Mouse (Mus musculus) layer of hippocampus, adult 2 months (tissue): ENCODE results near the gene Sp2. TPM values are rescaled to one million over a fixed set of nuclear protein-coding genes. Genes with fewer than 3 reads are reported as not detected.

Experiments
- DNase-seq, 2 experiments: peaks; one replicate each; pipeline ENCODE4 v3.0.0; 2022; ENCODE audit warnings: low spot score in 2 of 2
- H3K27ac ChIP-seq: fragments of 200-600 bp; 2 replicates; pipeline ENCODE4 v1.8.1; 2022
- H3K4me3 ChIP-seq: fragments of 200-600 bp; 2 replicates; pipeline ENCODE4 v1.8.1; 2022; ENCODE audit warnings: mild to moderate bottlenecking
- CTCF ChIP-seq: fragments of 200-600 bp; conservative IDR thresholded peaks from 2 replicates; pipeline ENCODE4 v1.8.1; 2022; ENCODE audit warnings: antibody characterized with exemption, mild to moderate bottlenecking, moderate library complexity
- total RNA-seq, 2 experiments: library from RNA; stranded (reverse); gene quantifications; 2 replicates each; pipeline ENCODE4 v1.2.3; 2021

Sp2 gene
- total RNA-seq, 2 experiments from 2014 or later, result 15.9 to 17.2 TPM

GRCm38 (mm10) chr11:96987873-96988655 lies 5.3 kb upstream of the Sp2 start:
- Histone ChIP-seq H3K4me3 (peak overlapping the region; percentile 30; the same call in 1 of the 2 replicates), H3K27ac (no peak overlapping the region)
- no peak for TF ChIP-seq CTCF
- peak in 1 of 2 experiments; percentile 13 for DNase-seq

- no peak overlapping the region for H3K27ac ChIP-seq
- DNase-seq, result no peak
- H3K4me3 ChIP-seq, result no peak overlapping the region
- no peak for TF ChIP-seq CTCF
These were observed 3.7 kb upstream of the Sp2 start for GRCm38 (mm10) chr11:96986463-96986862.

GRCm38 (mm10) chr11:96984903-96985302 lies 2.1 kb upstream of the Sp2 start:
- no peak for DNase-seq
- Histone ChIP-seq H3K27ac (no peak overlapping the region), H3K4me3 (no peak overlapping the region)
- no peak for TF ChIP-seq CTCF

DNA sequence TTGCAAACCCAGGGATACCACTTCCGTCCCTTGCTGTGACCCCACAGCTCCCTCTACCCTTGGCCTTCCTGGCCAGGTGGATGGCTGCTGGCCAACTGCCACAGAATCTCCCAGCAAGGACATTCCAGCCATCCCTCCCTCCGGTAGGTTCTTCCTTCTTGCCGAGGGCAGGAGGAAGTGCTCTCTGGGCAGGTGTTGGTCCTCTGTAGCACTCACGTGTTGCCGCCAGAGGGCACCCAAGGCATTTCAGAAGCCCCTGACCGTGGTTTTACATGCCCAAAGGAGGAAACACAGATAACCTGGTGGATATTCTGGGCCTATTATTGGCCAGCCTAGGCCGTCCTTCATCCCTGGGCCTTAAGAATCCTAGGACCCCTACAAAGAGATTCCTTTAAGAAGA lies 404 bp downstream of the Sp2 start:
- H3K4me3 ChIP-seq, result no peak overlapping the region
- peak; percentile 97 for TF ChIP-seq CTCF

DNA sequence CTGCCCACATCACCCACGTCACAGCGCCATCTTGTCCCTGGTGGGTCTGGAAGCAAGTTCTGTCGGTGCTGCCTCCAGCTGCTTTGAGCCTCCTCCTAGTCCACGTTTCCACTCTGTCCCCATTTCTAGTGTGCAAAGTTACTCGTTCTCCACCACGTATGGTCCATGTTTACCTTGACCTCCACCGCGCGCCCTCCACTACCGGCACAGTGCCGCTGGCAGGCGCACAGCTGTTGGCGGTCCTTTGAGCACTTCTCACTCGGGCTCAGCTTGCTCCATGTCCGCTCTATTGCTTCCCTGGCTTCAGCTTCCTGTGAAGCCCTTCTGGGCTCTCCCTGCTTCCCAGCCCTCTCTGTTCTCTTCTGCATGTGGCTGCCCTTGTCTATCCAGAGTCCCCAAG lies 1.3 kb downstream of the Sp2 start:
- DNase-seq, result no peak
- Histone ChIP-seq H3K27ac (no peak overlapping the region), H3K4me3 (no peak overlapping the region)
- TF ChIP-seq CTCF, result no peak

More for the DNA sequence above, 404 bp downstream of the Sp2 start:
- H3K27ac ChIP-seq, result no peak overlapping the region
- peak; percentile 73 to 75 for DNase-seq

- TF ChIP-seq CTCF, result no peak
- Histone ChIP-seq H3K27ac (no peak overlapping the region), H3K4me3 (no peak overlapping the region)
- no peak for DNase-seq
These were observed 2.7 kb downstream of the Sp2 start for GRCm38 (mm10) chr11:96980021-96980420.

- no peak for DNase-seq
- TF ChIP-seq CTCF, result no peak
- H3K27ac ChIP-seq, result no peak overlapping the region
- no peak overlapping the region for H3K4me3 ChIP-seq
These were observed 3.4 kb downstream of the Sp2 start for GRCm38 (mm10) chr11:96979329-96979728.

DNA sequence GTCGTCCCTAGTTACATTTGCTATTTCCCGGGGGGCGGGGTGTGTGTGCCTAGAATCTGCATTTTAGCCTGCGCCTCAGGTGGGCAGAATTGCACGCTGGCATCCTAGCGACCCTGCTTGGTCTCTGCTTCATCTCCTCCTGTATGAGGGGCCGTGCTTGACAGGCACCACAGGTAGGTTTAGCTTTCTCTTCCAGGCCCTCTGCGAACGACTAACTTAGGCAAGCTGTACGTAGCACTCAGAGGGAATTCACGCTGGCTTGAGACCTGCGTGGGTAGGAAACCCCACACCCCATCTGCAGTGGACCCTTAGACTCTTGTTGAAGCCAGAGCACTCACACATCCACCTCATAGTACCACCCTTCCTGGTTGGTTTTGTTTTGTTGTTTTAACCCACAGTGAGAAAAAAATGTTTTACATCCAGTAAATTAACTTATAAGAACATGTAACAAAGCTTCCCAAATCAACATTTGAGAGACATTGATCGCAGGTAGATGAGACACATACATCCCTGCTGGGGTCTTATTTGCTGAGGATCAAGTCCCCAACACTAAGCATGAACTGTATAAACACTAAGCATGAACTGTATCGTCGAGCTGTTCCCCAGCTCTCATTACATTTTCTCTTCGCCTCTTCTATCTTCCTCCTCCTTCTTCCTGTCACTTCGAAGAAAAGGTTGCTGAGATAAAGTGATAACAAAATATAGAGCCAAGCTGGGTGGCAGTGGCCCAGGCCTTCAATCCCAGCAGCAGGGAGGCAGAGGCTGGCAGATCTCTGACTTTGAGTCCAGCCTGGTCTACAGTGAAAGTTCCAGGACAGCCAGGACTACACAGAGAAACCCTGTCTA lies 4.1 kb downstream of the Sp2 start:
- H3K27ac ChIP-seq, result peak overlapping the region; percentile 93
- peak overlapping the region; percentile 90 for H3K4me3 ChIP-seq
- no peak for TF ChIP-seq CTCF
- DNase-seq, result no peak

DNA sequence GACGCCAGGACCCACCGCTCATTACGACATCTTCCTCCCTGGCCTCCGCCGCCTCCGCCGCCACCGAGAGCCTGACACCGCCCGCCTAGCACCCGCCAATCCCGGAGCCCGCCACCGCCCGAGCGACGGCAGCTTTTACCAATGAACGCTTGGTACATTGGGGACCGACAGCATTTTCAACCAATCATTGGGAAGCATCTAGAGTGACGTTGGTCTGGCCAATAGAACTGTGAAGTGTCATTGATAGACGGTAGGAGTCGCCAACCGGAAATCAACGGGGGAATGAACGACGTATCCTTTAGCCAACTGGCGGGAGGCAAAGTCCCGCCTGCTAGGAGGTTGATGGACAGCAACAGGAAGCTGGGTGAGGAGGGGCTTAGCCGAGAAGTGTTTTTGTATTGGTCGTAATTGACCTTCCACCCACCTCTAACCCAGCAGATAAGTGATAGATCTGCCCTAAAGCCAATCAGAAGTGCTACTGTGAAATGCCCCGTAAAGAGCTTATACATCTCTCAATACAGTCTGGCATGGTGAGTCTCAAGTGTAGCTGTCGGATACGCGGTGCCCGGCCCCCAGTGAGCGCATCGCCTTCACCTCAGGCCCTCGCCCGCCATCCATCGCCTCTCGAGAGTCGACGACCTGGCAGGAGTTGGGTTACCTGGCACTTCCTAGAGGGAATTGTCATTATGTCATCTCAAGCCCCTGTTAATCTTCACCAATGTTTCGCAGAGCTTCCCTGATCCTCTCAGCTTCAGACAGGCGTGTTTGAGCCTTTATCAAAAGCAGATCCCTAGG lies 5.0 kb downstream of the Sp2 start:
- peak; percentile 98 to 100 for DNase-seq
- TF ChIP-seq CTCF, result no peak
- Histone ChIP-seq H3K27ac (peak overlapping the region; percentile 99), H3K4me3 (peak overlapping the region; percentile 90)

- peak overlapping the region; percentile 99 for H3K27ac ChIP-seq
- H3K4me3 ChIP-seq, result peak overlapping the region; percentile 69
- TF ChIP-seq CTCF, result peak; percentile 44
- peak; percentile 78 to 81 for DNase-seq
These were observed 5.7 kb downstream of the Sp2 start for GRCm38 (mm10) chr11:96976911-96977591.

GRCm38 (mm10) chr11:96976379-96976687 lies 6.4 kb downstream of the Sp2 start:
- peak overlapping the region; percentile 99 for H3K27ac ChIP-seq
- TF ChIP-seq CTCF, result no peak
- no peak for DNase-seq
- peak overlapping the region; percentile 69 for H3K4me3 ChIP-seq
